ENCODE assay signal across 12 mouse cellular contexts in the genomic region with DNA sequence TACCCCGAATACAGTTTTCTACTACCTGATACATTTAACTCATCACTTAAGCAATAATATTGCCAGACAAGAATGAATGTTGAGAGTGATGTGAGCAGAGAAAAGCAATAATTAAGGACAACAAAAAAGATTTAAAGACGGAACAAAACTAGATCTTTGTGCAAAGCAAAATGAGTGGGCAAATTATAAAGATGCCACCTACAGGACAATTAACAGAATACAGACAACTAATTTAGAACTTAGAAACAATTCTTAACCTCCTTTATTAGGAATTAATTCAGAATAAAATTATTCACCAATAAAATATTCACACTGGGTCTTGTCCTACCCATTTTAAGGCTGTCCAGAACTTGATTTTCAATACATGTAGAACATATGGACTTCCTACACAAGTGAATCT.
"Had no signal": no experiment of that assay in that cellular context is flagged by ENCODE, and none has a peak within 500 bp of the region (broad histone marks: within the 10 kb centered on the region; RNA-seq: fewer than 3 reads in every experiment).

No protein-coding gene starts in this region.

- H3K9me3 ChIP-seq: limb, embryonic 13.5 days; liver, embryonic 15.5 days; lung, embryonic 15.5 days; midbrain, embryonic 13.5 days; neural tube, embryonic 15.5 days had no signal

- H3K4me1 ChIP-seq: limb, embryonic 13.5 days; lung, embryonic 15.5 days; neural tube, embryonic 15.5 days had no signal

- H3K27ac ChIP-seq: limb, embryonic 13.5 days; liver, embryonic 15.5 days; lung, embryonic 15.5 days; midbrain, embryonic 13.5 days; neural tube, embryonic 15.5 days had no signal

- H3K27me3 ChIP-seq: limb, embryonic 13.5 days; liver, embryonic 15.5 days; lung, embryonic 15.5 days; midbrain, embryonic 13.5 days; neural tube, embryonic 15.5 days had no signal

- H3K4me3 ChIP-seq: limb, embryonic 13.5 days; liver, embryonic 15.5 days; lung, embryonic 15.5 days; midbrain, embryonic 13.5 days; myocyte; neural tube, embryonic 15.5 days had no signal

- H3K4me2 ChIP-seq: limb, embryonic 13.5 days; liver, embryonic 15.5 days; lung, embryonic 15.5 days; midbrain, embryonic 13.5 days; neural tube, embryonic 15.5 days had no signal

- H3K36me3 ChIP-seq: limb, embryonic 13.5 days; liver, embryonic 15.5 days; lung, embryonic 15.5 days; midbrain, embryonic 13.5 days; neural tube, embryonic 15.5 days had no signal

- H3K9ac ChIP-seq: limb, embryonic 13.5 days; liver, embryonic 15.5 days; lung, embryonic 15.5 days; midbrain, embryonic 13.5 days; neural tube, embryonic 15.5 days had no signal

- ATAC-seq: midbrain, embryonic 13.5 days had no signal

- DNase-seq: kidney, postnatal 14 days; layer of hippocampus, postnatal 36 days; left cerebral cortex, postnatal 4 days; right cerebral cortex, adult 18-20 months; right cerebral cortex, postnatal 25 days; thymus, postnatal 4 days had no signal
